Mouse (Mus musculus) stomach, embryonic 16.5 days (tissue): ENCODE data around the gene Terb1. TPM values are rescaled to one million over a fixed set of nuclear protein-coding genes. Genes with fewer than 3 reads are reported as not detected.

Source experiments
- ATAC-seq: fragments of 200-750 bp; cut with Nextera tagmentation; 2 replicates; pipeline ENCODE4 v1.8.0; 2017; ENCODE audit warnings: moderate number of reproducible peaks, moderate TSS enrichment; ENCODE audit not compliant: insufficient read depth, low FRiP score
- H3K27ac ChIP-seq: fragments of 300-500 bp; sonication (generic); 2 replicates; pipeline ENCODE4 v1.5.1; 2014; ENCODE audit warnings: low read length
- H3K27me3 ChIP-seq: fragments of 300-500 bp; sonication (generic); 2 replicates; pipeline ENCODE4 v1.6.1; 2014; ENCODE audit warnings: low read length, control low read depth, mixed read lengths; ENCODE audit not compliant: control insufficient read depth, insufficient read depth
- H3K36me3 ChIP-seq: fragments of 300-500 bp; sonication (generic); 2 replicates; pipeline ENCODE4 v1.6.1; 2014; ENCODE audit warnings: low read length; ENCODE audit not compliant: control insufficient read depth, insufficient read depth
- H3K4me1 ChIP-seq: fragments of 300-500 bp; sonication (generic); 2 replicates; pipeline ENCODE4 v1.6.1; 2014; ENCODE audit warnings: low read length, control low read depth, mixed read lengths; ENCODE audit not compliant: control insufficient read depth, insufficient read depth
- H3K4me2 ChIP-seq: fragments of 300-500 bp; sonication (generic); 2 replicates; pipeline ENCODE4 v1.6.1; 2014; ENCODE audit warnings: low read depth, low read length, mixed read lengths
- H3K4me3 ChIP-seq: fragments of 300-500 bp; sonication (generic); replicated peaks from 2 replicates; pipeline ENCODE4 v1.5.1; 2014; ENCODE audit warnings: mild to moderate bottlenecking, low read length
- H3K9ac ChIP-seq: fragments of 300-500 bp; sonication (generic); 2 replicates; pipeline ENCODE4 v1.6.1; 2014; ENCODE audit warnings: low read length
- H3K9me3 ChIP-seq: fragments of 300-500 bp; sonication (generic); replicated peaks from 2 replicates; pipeline ENCODE4 v1.6.1; 2016; ENCODE audit warnings: low read length, control low read depth; ENCODE audit not compliant: control insufficient read depth
- WGBS: fragments of 180-500 bp; shearing (Covaris S2); extraction: QIAGEN DNeasy Blood & Tissue Kit; methylation state at CpG from one replicate; pipeline ENCODE4 v1.1.7; 2014; 5-methylcytosine and 5-hydroxymethylcytosine counted together
- polyA plus RNA-seq: library from polyadenylated mRNA; unstranded; fragments of >200 nt; fragmentation: Nextera tagmentation; extraction: Ambion mirVana; gene quantifications from 2 replicates; pipeline ENCODE4 v1.2.1, GENCODE M21; 2015

Terb1 gene
- polyA plus RNA-seq, 1 experiment from 2014 or later = 0.14 TPM

- no peak overlapping the region for H3K4me2 ChIP-seq
- H3K4me1 ChIP-seq = peaks cover 15% of the 10 kb centered on the region
- ATAC-seq = no peak
- 87% methylated on average over 5 of the region's 5 CpGs for WGBS
- H3K27me3 ChIP-seq = no peaks in the 10 kb centered on the region
- H3K9me3 ChIP-seq = no peaks in the 10 kb centered on the region
- H3K27ac ChIP-seq = no peak overlapping the region
- no peak overlapping the region for H3K4me3 ChIP-seq
- H3K36me3 ChIP-seq = peaks cover 34% of the 10 kb centered on the region
- no peak overlapping the region for H3K9ac ChIP-seq
Observed at GRCm38 (mm10) chr8:104433191-104433842, 76.4 kb downstream of the Terb1 start.

- peaks cover 15% of the 10 kb centered on the region for H3K4me1 ChIP-seq
- H3K36me3 ChIP-seq = peaks cover 33% of the 10 kb centered on the region
- ATAC-seq = no peak
- H3K9me3 ChIP-seq = no peaks in the 10 kb centered on the region
- H3K27ac ChIP-seq = no peak overlapping the region
- no peak overlapping the region for H3K4me2 ChIP-seq
- H3K4me3 ChIP-seq = no peak overlapping the region
- H3K27me3 ChIP-seq = no peaks in the 10 kb centered on the region
- H3K9ac ChIP-seq = no peak overlapping the region
- 90% methylated on average over 6 of the region's 6 CpGs for WGBS
Observed at GRCm38 (mm10) chr8:104432656-104433055, 77.1 kb downstream of the Terb1 start.

- H3K4me3 ChIP-seq = no peak overlapping the region
- peaks cover 9% of the 10 kb centered on the region for H3K4me1 ChIP-seq
- H3K27ac ChIP-seq = no peak overlapping the region
- H3K9ac ChIP-seq = no peak overlapping the region
- H3K9me3 ChIP-seq = no peaks in the 10 kb centered on the region
- ATAC-seq = no peak
- H3K36me3 ChIP-seq = peaks cover 36% of the 10 kb centered on the region
- no peaks in the 10 kb centered on the region for H3K27me3 ChIP-seq
- no peak overlapping the region for H3K4me2 ChIP-seq
- 88% methylated on average over 7 of the region's 7 CpGs for WGBS
Observed at GRCm38 (mm10) chr8:104430230-104430629, 79.5 kb downstream of the Terb1 start.

- Histone ChIP-seq H3K27me3 (no peaks in the 10 kb centered on the region), H3K27ac (no peak overlapping the region), H3K4me2 (no peak overlapping the region), H3K36me3 (peaks cover 42% of the 10 kb centered on the region), H3K9me3 (no peaks in the 10 kb centered on the region), H3K9ac (no peak overlapping the region), H3K4me1 (no peaks in the 10 kb centered on the region), H3K4me3 (no peak overlapping the region)
- no peak for ATAC-seq
- 92% methylated on average over 13 of the region's 13 CpGs for WGBS
Observed at GRCm38 (mm10) chr8:104427703-104428102, 82.0 kb downstream of the Terb1 start.

- no peak overlapping the region for H3K9ac ChIP-seq
- no peaks in the 10 kb centered on the region for H3K9me3 ChIP-seq
- H3K27me3 ChIP-seq = no peaks in the 10 kb centered on the region
- no peak overlapping the region for H3K27ac ChIP-seq
- 81% methylated on average over 6 of the region's 6 CpGs for WGBS
- peaks cover 53% of the 10 kb centered on the region for H3K36me3 ChIP-seq
- no peak overlapping the region for H3K4me2 ChIP-seq
- H3K4me1 ChIP-seq = no peaks in the 10 kb centered on the region
- H3K4me3 ChIP-seq = no peak overlapping the region
- ATAC-seq = no peak
Observed at GRCm38 (mm10) chr8:104422313-104422712, 87.4 kb downstream of the Terb1 start.

DNA sequence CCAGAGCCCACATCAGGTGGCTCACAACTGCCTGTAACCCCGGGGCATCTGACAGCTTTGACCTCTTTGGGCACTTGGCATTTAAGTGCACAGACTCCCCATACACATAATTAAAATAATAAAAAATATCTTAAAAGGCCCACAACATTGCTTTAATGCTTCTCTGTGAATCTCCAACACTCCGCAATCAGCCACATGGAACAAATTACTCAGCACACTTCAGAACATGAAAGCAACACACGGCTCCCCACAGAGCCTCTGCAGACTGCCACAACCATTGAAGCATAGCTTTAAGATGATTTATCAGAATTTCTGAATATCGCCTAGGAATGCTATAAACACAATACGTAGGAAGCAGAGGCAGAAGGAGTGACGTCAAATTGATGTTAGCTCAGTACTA is 93.7 kb downstream of the Terb1 start:
- Histone ChIP-seq H3K4me2 (no peak overlapping the region), H3K9ac (no peak overlapping the region), H3K4me3 (no peak overlapping the region), H3K27ac (no peak overlapping the region), H3K9me3 (no peaks in the 10 kb centered on the region), H3K4me1 (peaks cover 13% of the 10 kb centered on the region), H3K27me3 (no peaks in the 10 kb centered on the region), H3K36me3 (peaks cover 17% of the 10 kb centered on the region)
- ATAC-seq = no peak
- WGBS = 78% methylated on average over 6 of the region's 6 CpGs

DNA sequence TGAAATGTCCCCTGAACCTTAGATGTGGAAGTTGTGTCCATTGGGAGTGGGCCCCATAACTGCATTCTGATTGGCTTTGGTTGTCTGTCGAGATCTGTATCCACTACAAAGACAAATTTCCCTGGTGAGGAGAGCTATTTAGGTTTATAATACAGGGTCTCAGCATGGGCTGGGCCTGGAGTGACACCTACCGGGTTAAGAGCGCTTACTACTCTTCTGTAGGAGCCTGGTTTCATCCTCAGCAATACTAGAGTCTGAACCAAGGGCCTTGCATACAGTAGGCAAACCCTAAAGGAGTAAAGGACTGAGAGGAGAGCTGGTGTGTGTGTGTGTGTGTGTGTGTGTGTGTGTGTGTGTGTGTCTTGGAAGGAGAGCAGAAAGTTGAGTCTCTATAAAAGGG is 95.5 kb downstream of the Terb1 start:
- Histone ChIP-seq H3K27me3 (no peaks in the 10 kb centered on the region), H3K36me3 (peaks cover 10% of the 10 kb centered on the region), H3K9ac (no peak overlapping the region), H3K4me3 (no peak overlapping the region), H3K9me3 (no peaks in the 10 kb centered on the region), H3K27ac (no peak overlapping the region), H3K4me1 (peaks cover 13% of the 10 kb centered on the region), H3K4me2 (no peak overlapping the region)
- WGBS = 55% methylated on average over 3 of the region's 3 CpGs
- peak; percentile 11; the same call in 1 of the 2 replicates for ATAC-seq

- peak overlapping the region; percentile 74 for H3K27ac ChIP-seq
- ATAC-seq = peak; percentile 27; the same call in 1 of the 2 replicates
- H3K4me2 ChIP-seq = no peak overlapping the region
- no peaks in the 10 kb centered on the region for H3K9me3 ChIP-seq
- no peak overlapping the region for H3K4me3 ChIP-seq
- H3K4me1 ChIP-seq = peaks cover 13% of the 10 kb centered on the region
- 65% methylated on average over 4 of the region's 4 CpGs for WGBS
- H3K36me3 ChIP-seq = peaks cover 10% of the 10 kb centered on the region
- H3K9ac ChIP-seq = peak overlapping the region; percentile 26; the same call in 1 of the 2 replicates
- H3K27me3 ChIP-seq = no peaks in the 10 kb centered on the region
Observed at GRCm38 (mm10) chr8:104413770-104414169, 95.9 kb downstream of the Terb1 start.

- WGBS = 37% methylated on average over 7 of the region's 7 CpGs
- no peak for ATAC-seq
- Histone ChIP-seq H3K36me3 (peaks cover 5% of the 10 kb centered on the region), H3K27ac (peak overlapping the region; percentile 74; the same call in 1 of the 2 replicates), H3K4me2 (no peak overlapping the region), H3K9me3 (no peaks in the 10 kb centered on the region), H3K9ac (no peak overlapping the region), H3K4me1 (peaks cover 13% of the 10 kb centered on the region), H3K27me3 (no peaks in the 10 kb centered on the region), H3K4me3 (no peak overlapping the region)
Observed at GRCm38 (mm10) chr8:104412805-104413532, 96.7 kb downstream of the Terb1 start.
